Mouse (Mus musculus): Measurements from ENCODE around the gene Arhgap9. TPM values are rescaled to one million over a fixed set of nuclear protein-coding genes. Genes with fewer than 3 reads are reported as not detected.

The Arhgap9 gene
- total RNA-seq, 2 experiments from 2014 or later, result 0.89 to 0.99 TPM

- DNase-seq, result peak; percentile 14
- Histone ChIP-seq H3K4me3 (no peak overlapping the region), H3K27ac (no peak overlapping the region)
- TF ChIP-seq CTCF (IDR thresholded peaks at IDR 0.05), result peak; percentile 11; the same call in 1 of the 2 replicates
- intact Hi-C loops (cut with DNase I), result loop anchor here (10.0 kb wide), 1 partner anchor 158 kb away; no protein-coding TSS in a partner anchor
Measured at GRCm38 (mm10) chr10:127332211-127332874, 10.6 kb downstream of the Arhgap9 start.

- Histone ChIP-seq H3K27ac (no peak overlapping the region), H3K4me3 (no peak overlapping the region)
- DNase-seq, result peak; percentile 18
- intact Hi-C loops (cut with DNase I), result loop anchor here (10.0 kb wide), 1 partner anchor 158 kb away; no protein-coding TSS in a partner anchor
- TF ChIP-seq CTCF (IDR thresholded peaks at IDR 0.05), result peak; percentile 49
Measured at GRCm38 (mm10) chr10:127333152-127333551, 11.4 kb downstream of the Arhgap9 start.

DNA sequence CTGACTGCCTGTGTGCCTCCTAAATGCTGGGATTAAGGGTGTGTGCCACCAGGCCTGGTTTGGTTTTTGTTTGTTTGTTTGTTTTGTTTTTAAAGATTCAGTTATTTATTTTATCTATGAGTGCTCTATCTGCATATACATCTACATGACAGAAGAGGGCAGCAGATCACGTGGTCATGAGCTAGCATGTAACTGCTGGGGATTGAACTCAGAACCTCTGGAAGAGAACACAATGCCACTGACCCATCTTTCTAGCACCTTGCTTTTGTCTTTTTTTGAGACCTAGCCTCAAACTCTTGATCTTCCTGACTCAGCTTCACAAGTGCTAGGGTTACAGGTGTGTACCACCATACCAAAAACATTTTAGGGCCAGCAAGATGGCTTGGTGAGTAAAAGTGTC lies 13.5 kb downstream of the Arhgap9 start:
- intact Hi-C loops (cut with DNase I), result loop anchor here (5.0 to 10.0 kb wide), 2 partner anchors 160 to 202 kb away; no protein-coding TSS in a partner anchor
- DNase-seq, result no peak
- peak; percentile 24; the same call in 1 of the 2 replicates for TF ChIP-seq CTCF (IDR thresholded peaks at IDR 0.05)
- no peak overlapping the region for H3K27ac ChIP-seq
- no peak overlapping the region for H3K4me3 ChIP-seq

- no peak for DNase-seq
- no peak overlapping the region for H3K27ac ChIP-seq
- TF ChIP-seq CTCF (IDR thresholded peaks at IDR 0.05), result no peak
- intact Hi-C loops (cut with DNase I), result loop anchor here (5.0 to 10.0 kb wide), 2 partner anchors 162 to 200 kb away; no protein-coding TSS in a partner anchor
- H3K4me3 ChIP-seq, result no peak overlapping the region
Measured at GRCm38 (mm10) chr10:127336952-127337351, 15.2 kb downstream of the Arhgap9 start.

DNA sequence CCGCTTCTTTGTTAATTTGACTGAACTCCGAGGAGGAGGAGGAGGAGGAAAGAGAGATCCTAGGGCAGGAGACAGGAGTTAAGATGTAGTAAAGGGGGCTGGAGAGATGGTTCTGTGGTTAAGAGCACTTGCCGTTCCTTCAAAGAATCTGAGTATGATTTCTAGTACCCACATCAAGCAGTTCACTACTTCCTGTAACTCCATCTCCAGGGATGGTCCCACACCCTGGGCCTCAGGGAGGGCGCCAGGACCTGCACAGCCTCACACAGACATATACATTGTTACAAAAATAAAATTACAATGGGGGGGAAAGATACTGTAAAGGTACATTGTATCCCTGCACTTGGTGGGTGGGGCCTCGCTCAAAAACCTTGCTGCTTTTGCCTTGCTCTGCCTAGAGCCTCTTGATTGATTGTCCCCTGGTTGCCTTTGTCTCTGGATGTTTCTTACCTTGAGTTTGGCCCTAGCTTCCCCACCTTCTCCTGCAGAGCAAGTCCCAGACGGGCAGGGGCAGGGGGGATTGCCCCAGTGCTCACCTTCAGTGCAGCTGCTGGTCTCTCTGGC lies 15.9 kb downstream of the Arhgap9 start:
- H3K4me3 ChIP-seq, result no peak overlapping the region
- intact Hi-C loops (cut with DNase I), result loop anchor here (5.0 to 10.0 kb wide), 2 partner anchors 163 to 200 kb away; no protein-coding TSS in a partner anchor

DNA sequence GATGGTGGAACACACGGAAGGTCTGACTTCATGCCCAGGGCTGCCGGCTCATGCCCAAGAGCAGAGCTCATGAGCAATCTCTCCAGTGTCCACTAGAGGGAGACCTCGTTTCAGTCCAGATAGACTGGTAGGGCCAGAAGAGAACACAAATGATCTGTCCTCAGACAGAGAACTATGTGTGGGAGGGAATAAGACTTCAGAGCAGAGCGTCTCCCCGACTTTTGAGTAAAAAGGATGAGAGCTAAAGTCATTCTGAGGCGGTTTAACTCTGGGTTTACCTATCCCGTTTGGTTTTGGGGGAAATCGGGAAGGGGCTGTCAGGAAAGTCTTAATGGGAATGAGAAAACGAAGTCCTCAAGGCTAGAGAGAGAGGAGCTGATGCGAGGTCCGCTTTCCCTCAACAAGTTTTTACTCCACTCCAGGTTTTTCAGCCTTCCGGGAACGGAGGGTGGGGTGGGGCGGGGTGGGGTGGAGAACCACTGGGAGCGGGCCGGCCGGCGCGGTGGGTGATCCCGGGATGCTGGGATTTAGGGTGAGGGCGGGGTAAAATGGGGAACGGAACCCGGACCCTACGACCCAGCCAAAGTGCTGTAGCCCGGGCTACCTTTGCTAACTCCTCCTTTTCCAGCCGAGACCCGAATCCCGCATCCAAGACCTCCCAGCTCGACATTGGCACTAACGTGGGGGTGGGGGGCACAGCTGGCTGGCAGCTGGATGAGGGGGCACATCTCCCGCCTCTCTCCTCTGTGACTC lies 17.3 kb downstream of the Arhgap9 start:
- intact Hi-C loops (cut with DNase I), result loop anchor here (5.0 to 10.0 kb wide), 2 partner anchors 164 to 198 kb away; no protein-coding TSS in a partner anchor
- TF ChIP-seq CTCF (IDR thresholded peaks at IDR 0.05), result peak; percentile 95
- Histone ChIP-seq H3K27ac (peak overlapping the region; percentile 84), H3K4me3 (peak overlapping the region; percentile 73)
- peak; percentile 84 for DNase-seq

More for the DNA sequence above, 15.9 kb downstream of the Arhgap9 start:
- no peak for TF ChIP-seq CTCF (IDR thresholded peaks at IDR 0.05)
- no peak overlapping the region for H3K27ac ChIP-seq
- DNase-seq, result no peak

GRCm38 (mm10) chr10:127339683-127340576 lies 18.2 kb downstream of the Arhgap9 start:
- intact Hi-C loops (cut with DNase I), result loop anchor here (5.0 to 10.0 kb wide), 2 partner anchors 165 to 197 kb away; no protein-coding TSS in a partner anchor
- peak; percentile 76 for DNase-seq
- H3K4me3 ChIP-seq, result peak overlapping the region; percentile 73
- no peak for TF ChIP-seq CTCF (IDR thresholded peaks at IDR 0.05)
- H3K27ac ChIP-seq, result peak overlapping the region; percentile 84

DNA sequence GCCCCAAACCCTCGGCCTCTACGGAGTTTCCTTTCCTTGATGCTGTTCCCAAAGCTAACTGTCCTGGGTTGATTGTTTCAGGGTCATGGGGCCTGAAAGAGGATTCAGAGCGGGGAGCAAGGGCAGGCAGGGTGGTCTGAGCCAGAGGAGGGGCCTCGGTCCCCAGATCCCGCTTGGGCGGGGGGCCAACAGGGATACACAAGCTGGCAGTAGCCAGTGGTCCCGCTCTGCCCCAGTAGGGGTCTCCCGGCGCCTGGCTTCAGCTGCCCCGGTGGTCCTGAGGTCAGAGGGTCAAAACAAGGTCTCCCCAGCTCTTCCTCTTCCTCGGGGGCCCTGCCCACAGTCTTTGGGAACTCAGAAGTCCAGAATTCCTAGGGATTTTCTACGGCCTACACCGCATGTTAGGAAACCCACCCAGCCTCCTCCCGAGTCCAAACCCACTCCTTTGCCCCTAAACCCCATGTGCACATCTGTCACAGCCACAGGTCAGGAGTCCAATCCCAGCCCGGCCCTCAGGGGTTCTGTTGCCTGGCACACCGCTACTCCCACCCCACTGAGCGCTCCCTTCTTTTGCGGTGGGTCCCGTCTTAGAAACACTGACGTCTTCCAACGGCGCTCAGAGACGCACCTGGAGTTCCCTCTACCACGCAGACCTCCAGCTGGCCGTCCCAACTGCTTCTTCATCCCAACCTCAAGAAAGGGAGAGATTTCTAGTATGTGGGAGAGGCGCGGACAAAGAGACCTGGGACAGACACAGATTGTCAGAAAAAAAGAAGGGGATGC lies 19.0 kb downstream of the Arhgap9 start:
- intact Hi-C loops (cut with DNase I), result no loop called here
- no peak for TF ChIP-seq CTCF (IDR thresholded peaks at IDR 0.05)
- H3K27ac ChIP-seq, result peak overlapping the region; percentile 69

DNA sequence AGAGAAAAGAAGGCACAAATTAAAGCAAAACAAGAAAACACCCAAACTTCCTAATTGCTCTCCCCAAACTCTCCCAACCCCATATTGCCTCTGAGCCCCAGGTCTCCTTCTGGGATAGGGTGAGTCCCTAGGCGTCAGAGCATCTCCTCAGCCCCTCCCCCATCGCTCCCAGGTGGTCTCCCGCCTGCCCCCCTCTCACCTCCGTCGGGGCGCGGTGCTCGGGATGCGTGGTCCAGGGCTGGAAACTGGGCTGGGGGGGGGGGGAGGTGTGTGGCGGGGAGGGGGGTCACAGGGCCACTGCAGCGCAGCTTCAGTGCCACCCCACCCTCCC lies 19.6 kb downstream of the Arhgap9 start:
- peak overlapping the region; percentile 69 for H3K27ac ChIP-seq
- intact Hi-C loops (cut with DNase I), result no loop called here
- peak overlapping the region; percentile 73 for H3K4me3 ChIP-seq
- no peak for DNase-seq
- TF ChIP-seq CTCF (IDR thresholded peaks at IDR 0.05), result no peak

More for the DNA sequence above, 19.0 kb downstream of the Arhgap9 start:
- peak overlapping the region; percentile 73 for H3K4me3 ChIP-seq
- no peak for DNase-seq

DNA sequence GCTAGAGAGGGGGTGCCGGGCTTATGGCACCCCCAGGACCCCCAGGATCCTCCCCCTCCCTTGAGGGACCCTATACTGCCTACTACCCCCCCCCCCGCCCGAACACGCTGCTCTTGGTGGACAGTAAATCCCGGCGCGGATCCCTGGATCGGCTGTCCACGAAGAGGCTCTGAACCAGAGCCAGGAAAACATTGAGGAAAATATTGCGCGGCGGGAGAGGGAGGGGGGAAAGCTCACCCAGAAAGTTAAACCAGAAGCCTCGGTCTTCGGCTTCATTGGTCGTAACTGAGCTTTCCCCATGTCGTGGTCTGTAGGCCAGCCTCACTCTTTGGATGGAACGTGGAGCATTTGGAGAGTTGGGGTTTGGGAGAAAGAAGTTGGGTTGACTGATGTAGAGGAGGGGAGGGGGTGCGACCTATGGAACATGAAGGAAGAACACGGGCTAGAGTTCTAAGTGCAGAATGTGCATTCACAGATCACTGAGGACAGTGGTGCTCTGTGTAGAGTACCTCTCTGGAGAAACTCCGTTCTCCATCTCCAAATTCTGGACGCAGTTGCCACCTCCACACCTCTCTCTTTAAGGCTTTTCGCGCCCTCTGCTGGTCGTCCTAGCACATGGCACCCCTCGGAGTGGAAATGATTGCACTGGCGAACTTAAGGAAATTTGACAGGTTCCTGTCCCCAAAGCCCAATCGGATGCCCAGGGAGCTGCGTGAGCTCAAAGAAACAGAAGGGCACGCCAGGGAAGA lies 20.3 kb downstream of the Arhgap9 start, which contains the start of gene Gli1:
Gli1 (minus strand) TSS at position 84 of the 749 bp plus-strand sequence.
- H3K27ac ChIP-seq, result peak within 1 kb of the TSS; percentile 69
- H3K4me3 ChIP-seq, result peak within 1 kb of the TSS; percentile 73
- peak; percentile 89 for DNase-seq
- peak; percentile 95 for TF ChIP-seq CTCF (IDR thresholded peaks at IDR 0.05)
- intact Hi-C loops (cut with DNase I), result no loop called here

Data from gastrocnemius, adult 2 months (tissue).